Mouse (Mus musculus): ENCODE results near the gene Ctps2. TPM values are rescaled to one million over a fixed set of nuclear protein-coding genes. Genes with fewer than 3 reads are reported as not detected.

Gene Ctps2
- 0.56 and 0.69 TPM in 2 replicates for polyA plus RNA-seq (2012)

DNA sequence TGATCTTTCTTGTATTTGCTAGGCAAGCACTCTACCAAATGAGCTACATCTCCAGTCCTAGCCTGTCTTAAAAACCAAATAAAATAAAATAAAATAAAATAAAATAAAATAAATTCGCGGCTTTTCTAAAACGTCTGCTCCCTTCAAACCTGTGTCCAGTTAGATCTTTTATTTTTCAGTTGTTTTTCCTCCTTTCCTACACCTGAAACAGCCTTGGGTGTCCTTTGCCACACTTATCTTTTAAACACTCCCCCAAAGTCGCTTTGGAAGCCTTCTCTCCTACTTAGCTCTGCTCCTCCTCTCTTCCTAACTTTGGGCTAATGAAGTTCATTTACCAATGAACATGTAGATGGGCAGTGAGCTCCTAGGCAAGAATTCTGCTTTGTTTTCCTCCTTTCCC, at the start of gene Ctps2:
Gene Ctps2 (plus strand): TSS at position 301 of the 400 bp plus-strand sequence.
- no peak for TF ChIP-seq GATA1 (IDR thresholded peaks at IDR 0.05; ENCODE audit: low read length)

DNA sequence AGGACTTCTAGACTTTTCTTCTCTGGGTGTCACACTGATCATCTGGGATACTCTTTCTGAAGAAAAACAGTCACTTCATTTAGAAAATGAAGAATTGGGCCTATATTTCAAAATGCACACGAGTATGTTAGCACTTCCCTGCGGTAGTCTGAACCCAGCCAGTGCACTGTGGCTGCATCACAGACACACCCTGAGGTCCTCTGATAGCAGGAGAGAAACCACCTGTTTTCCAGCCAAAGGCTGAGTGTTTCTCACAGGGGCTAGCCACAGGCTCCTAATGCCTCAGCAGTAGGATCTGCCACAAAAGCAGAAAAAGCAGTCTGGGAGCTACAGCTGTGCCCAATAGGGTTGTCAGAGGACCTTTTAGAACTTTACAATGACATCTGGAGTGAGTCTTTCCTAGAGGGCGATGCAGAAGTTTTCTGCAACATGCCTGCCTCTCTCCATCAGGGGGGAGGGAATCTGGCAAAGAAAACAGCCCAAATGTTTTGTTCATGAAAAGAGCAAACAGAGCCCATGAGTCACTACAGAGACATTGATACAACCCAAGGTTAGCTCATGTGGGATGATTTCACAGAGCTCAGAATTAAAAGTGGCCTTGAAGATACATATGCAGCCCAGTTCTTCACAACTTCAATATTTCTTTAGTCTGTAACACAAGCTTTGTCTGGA, 32.6 kb upstream of the Ctps2 start:
- TF ChIP-seq GATA1 (IDR thresholded peaks at IDR 0.05; ENCODE audit: low read length) = no peak

DNA sequence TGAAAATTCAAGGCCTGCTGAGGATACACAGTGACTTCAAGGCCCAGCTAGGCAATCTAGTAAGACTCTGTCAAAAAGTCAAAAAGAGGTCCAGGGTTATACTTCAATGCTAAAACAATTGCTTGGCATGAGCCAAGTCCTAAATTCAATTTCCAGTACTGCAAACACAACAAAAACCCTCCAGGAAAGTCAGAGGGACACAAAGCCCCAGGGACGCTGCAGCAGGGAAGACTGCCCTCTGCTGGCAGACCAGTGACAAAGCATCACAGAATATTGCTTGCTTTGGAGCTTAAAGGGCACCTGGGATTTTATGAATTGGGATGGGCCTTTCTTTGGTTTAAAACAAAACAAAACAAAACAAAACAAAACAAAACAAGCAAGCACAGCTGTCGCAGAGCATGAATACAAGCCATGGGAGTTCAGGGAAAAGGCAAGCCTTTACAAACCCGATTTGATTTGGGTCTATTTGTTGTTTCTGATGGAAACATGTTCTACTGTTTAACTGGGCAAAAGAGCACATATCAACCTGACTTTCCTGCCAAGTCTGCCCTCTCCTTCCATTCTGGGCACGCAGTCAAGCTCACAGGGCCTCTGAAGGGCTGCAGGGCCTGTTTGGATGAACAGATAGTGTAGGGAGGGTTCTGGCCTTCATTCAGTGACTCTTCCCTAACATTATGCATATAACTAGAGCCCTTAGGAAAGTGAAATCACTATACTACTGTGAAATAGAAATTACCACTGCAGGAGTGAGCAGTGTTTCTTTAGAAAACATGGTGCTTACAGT, 29.1 kb upstream of the Ctps2 start:
- TF ChIP-seq GATA1 (IDR thresholded peaks at IDR 0.05; ENCODE audit: low read length) = no peak

DNA sequence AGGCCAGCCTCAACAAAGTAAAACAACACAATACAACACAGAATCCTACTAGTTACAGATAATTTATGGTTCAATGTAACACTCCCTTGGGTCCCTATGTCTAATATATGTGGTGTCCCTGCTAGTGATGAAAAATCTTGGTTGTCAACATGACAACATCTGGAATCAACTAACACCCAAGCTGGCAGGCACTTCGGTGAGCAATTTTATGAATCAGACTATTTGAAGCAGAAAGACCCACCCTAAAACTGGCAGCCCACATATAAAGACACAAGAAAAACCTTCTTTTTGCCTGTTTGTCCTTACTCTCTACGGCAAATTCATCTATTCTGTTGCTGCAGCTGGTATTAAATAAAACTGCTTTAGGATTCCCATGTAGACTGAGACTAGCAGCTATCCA, 27.3 kb upstream of the Ctps2 start:
- no peak for TF ChIP-seq GATA1 (IDR thresholded peaks at IDR 0.05; ENCODE audit: low read length)

DNA sequence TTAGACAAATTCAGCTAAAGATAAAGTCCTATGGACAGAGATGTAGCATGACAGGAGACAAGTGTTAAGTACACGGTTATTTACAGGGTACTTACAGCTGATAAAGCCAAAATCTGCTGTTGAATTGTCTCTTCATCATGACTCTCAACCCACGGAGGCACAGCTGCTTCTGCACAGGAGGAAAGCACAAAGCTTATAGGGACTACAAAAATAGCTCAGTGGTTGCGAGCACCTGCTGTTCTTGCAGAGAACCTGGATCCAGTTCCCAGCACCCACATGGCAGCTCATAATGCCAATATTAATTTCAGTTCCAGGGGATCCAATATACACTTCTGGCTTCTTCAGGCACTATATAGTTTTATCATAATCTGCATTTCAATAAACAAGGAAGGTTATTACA, 22.8 kb upstream of the Ctps2 start:
- TF ChIP-seq GATA1 (IDR thresholded peaks at IDR 0.05; ENCODE audit: low read length) = no peak

DNA sequence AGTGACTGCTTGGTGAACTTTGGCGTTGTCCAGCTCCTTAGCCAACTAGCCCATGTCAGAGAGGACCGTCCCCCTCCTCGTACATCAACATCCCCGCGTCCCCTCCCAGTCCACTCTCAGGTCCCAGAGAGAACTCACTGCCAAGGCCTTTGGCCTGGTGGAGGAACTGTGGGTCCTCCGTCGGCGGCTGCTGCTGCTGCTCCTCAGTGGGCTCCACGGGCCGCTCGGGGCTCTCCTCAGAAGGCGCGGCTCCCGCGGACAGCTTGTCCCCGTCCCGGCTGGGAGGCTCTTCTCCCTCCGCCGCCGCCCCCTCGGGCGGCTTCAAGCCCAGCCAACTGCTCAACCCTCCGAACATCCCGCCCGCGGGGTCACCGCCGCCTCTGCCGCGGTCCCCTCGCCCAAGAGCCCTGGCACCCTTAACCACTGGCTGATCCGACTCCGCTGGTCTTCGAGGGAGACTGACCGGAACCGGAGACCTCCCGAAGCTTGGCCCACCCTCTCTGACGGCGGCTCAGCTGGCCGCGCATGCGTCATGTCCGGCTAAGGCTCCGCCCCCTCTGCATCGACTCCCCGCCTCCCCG, 13.0 kb upstream of the Ctps2 start, which contains the start of gene Syap1:
Gene Syap1 (minus strand): TSS at position 517 of the 581 bp plus-strand sequence.
- no peak for TF ChIP-seq GATA1 (IDR thresholded peaks at IDR 0.05; ENCODE audit: low read length)

DNA sequence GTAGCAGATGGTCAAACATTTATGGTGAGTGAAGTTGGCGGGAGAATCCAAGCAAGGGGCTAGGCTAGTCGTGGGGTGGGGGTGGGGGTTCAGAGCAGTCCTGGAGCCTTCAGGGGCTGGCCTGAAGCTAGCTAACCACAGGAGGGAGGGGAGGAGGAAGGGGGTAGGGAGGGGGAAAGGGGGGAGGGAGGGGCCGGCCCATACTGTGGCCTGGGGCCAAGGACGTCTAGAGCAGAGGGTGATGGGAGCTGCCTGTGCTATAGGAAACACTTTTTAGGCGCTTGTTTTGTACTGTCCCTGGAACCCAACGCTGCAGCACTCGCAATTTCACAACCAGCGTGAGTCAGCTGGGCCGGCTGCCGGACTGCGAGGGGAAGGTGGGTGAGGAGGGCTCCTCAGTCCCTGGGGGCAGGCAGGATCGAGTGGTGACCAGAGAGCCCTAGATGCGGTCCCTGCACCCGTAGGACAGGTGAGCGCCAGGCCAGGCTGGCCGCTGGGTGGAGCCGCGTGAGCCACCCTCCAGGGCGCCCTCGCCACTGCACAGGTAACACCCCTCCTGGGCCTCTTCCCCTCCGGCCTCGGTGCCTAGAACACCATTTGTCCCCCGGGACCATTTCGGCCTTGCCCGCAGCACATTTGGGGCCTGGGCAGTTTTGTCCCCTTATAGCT, 467 bp downstream of the Ctps2 start:
- no peak for TF ChIP-seq GATA1 (IDR thresholded peaks at IDR 0.05; ENCODE audit: low read length)

DNA sequence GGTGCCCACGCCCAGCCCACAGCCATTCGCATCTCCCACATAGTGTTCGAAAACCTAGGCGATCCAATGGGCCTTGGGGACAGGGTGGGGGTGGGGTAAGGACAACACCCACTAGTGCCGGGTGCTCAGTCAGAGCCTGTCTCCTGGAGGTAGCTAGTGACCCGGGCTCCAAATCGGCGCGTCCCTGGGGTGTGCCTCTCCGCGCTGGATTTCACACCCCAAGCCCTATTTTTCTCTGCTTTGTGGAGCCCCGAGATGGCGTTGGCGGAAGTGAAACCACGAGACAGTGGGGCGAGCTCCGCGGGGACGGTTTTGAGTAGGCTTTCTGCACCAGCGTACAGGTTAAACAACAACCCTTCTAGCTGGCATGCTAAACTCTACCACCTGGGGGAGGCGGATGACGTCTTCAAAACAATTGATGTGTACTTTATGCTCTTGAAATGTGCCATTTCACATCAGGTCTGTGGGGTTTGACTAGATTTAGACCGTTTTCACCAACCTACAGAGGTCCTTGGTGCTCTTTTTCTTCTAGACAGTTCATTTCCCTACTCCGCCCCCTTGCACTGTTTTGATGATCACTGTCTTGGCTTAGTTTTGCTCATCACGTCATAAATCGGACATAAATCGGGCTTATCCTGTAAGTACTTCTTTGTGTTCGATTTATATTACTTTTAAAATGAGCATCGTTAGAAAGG, 1.1 kb downstream of the Ctps2 start:
- TF ChIP-seq GATA1 (IDR thresholded peaks at IDR 0.05; ENCODE audit: low read length) = no peak

DNA sequence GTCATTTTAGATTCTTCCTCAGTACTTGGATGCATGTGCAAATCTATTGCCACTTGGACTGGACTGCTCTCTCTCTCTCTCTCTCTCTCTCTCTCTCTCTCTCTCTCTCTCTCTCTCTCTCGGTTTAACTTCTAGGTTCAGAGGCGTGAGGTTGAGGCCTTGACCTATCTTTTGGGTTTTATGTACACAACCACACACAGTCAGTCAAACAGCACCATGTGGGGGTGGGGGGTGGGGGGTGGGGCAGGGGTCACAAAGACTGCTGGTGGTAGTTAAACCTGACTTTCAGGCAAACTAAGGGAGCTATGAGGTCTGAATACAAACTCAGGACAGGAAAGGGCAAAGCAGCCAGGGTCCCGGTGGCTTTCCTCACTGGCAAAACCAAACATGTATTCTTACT, 6.5 kb downstream of the Ctps2 start:
- TF ChIP-seq GATA1 (IDR thresholded peaks at IDR 0.05; ENCODE audit: low read length) = no peak

DNA sequence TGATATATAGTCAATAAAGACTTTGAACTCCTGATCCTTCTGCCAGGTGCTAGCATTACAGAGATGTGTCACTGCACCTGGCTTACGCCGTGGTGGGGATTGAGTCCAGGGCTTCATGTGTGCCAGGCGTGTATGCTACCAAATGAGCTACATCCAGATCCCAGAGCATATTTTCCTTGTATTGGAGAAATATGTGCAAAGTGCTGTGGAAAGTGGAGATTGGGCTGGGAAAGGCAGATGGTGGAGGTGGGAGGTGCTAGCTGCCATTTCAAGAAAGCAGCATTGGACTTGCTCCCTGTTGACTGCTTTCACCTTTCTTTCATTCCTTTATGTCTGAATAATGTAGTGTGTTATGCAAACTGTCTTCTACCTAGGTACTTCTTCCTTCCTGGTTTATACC, 12.6 kb downstream of the Ctps2 start:
- no peak for TF ChIP-seq GATA1 (IDR thresholded peaks at IDR 0.05; ENCODE audit: low read length)

DNA sequence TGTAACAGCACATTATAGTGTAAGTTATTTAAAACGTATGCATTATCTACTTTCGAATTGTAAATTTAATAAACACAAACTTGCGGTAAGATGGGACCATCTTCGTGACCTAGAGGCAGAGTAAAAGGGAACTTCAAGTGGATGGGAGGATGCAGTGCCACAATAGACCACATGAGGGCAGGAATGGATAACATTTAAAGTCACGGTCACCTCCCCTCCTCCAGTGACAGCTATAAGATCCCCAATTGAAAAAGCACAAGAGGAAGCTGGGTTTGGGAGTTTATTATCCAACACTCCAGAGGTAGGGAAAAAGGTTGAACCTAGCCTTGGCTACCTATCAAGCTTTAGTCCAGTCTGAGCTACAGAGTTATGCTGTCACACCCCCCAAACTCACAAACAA, 14.7 kb downstream of the Ctps2 start:
- no peak for TF ChIP-seq GATA1 (IDR thresholded peaks at IDR 0.05; ENCODE audit: low read length)

DNA sequence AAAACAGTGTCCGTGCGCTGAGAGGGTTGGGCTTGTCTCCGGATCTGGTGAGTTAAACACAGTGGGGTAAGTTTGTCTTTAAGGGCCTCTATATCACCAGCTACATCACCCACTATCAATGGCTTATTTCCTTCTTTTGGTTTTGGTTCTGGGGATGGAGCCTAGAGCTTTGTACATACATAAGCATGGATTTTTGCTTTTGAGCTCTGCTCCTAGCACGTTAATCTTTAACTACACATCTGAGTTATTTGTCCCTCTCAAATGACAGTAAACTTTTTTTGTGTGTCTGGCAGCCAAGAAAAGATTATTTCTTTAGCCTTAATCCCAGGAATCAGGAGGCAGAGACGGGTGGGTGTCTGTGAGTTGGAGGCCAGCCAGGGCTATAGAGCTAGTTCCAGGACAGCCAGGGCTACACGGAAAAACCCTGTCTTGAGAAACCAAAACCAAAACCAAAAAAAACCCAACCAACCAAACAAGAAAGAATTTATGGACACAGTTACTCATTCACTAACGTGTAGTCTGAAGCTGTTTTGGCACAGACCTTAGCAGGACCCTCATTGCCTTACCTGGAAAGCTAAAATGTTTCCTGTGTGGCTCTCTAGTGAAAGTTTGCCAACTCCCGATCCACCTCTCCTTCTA, 20.6 kb downstream of the Ctps2 start:
- no peak for TF ChIP-seq GATA1 (IDR thresholded peaks at IDR 0.05; ENCODE audit: low read length)

DNA sequence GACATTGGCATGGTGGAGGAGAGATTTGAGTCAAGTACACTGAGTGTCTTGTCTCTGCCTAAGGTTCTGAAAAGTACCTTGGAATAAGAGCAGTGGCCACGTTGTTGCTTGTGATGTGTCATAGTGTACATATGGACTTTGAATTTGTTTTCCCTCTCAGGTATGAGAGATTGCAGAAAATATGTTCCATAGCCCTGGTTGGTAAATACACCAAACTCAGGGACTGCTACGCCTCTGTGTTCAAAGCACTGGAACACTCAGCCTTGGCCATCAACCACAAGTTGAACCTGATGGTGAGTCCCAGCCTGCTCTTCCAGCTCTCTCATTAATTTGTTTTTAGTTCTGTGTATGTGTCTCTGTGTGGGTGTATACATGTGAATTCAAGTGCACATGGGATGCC, 30.4 kb downstream of the Ctps2 start:
- TF ChIP-seq GATA1 (IDR thresholded peaks at IDR 0.05; ENCODE audit: low read length) = no peak

DNA sequence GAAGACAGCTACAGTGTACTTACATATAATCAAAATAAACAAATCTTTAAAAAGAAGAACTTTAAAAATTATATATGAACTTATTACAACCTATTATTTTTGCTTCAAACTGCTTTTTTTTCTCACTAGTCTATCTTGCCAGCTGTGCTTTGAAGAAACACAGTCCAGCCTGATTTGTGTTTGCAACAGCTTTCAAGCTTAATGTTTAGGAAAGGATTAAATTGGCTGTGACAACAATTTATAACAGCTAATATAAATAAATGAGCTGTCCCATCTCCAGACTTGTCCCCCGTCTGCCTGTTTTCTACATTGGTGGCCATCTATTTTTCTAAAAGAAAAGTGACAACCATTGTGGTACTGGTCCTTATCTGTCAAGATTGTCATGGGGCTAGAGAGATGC, 41.0 kb downstream of the Ctps2 start:
- TF ChIP-seq GATA1 (IDR thresholded peaks at IDR 0.05; ENCODE audit: low read length) = no peak

All from G1E-ER4 (cell line).